Mouse (Mus musculus) bone marrow macrophage, adult 2 months (primary cell): ENCODE results near the gene Ensa.

ENCODE experiments used
- CTCF ChIP-seq: IDR thresholded peaks from 2 replicates; pipeline ENCODE4 v1.5.1; 2012; ENCODE audit warnings: low read depth, mild to moderate bottlenecking, low read length, moderate library complexity
- POLR2A ChIP-seq: IDR thresholded peaks from 2 replicates; pipeline ENCODE4 v1.6.1; 2012; ENCODE audit warnings: mild to moderate bottlenecking, low read depth, low read length, borderline replicate concordance

- TF ChIP-seq CTCF (no peak), POLR2A (no peak)
Measured at GRCm38 (mm10) chr3:95630856-95631255, 6.1 kb downstream of the Ensa start.
